Mouse (Mus musculus): ENCODE data around the gene Fnip1. TPM values are rescaled to one million over a fixed set of nuclear protein-coding genes. Genes with fewer than 3 reads are reported as not detected.

Gene Fnip1
- polyA plus RNA-seq, 1 experiment from 2014 or later = 12.9 TPM

DNA sequence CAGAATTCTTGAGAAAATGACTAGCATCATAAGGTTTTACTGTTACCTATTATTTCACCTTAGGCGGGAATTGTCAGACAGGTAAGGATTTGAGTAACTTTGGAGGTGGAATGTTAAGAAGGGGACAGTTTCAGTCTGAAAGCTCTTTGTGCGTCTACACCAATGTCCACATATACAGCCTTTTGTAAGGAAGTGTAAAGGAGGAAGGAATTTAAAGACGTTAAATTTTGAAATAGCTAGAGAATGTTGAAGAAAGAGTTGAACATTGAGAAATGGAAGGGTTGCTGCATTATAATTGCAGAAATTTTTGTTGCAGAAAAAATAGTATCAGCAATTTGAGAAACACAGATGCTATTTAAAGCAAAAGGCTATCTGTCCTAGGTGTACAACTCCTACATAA lies 48.0 kb downstream of the Fnip1 start:
- no peak for DNase-seq (ENCODE audit: low spot score)
- Histone ChIP-seq H3K4me2 (ENCODE audit: low read depth) (no peak overlapping the region), H3K36me3 (ENCODE audit: control insufficient read depth, insufficient read depth, low read length) (no peaks in the 10 kb centered on the region), H3K27me3 (ENCODE audit: control insufficient read depth, insufficient read depth, low read length) (no peaks in the 10 kb centered on the region), H3K9ac (ENCODE audit: low read length) (no peak overlapping the region), H3K4me1 (ENCODE audit: control insufficient read depth, insufficient read depth, low read length) (no peaks in the 10 kb centered on the region), H3K27ac (ENCODE audit: low read depth, low read length) (no peak overlapping the region), H3K9me3 (ENCODE audit: control insufficient read depth, low read length) (no peaks in the 10 kb centered on the region), H3K4me3 (ENCODE audit: low read depth, low read length) (no peak overlapping the region)
- 89% methylated on average over 3 of the region's 3 CpGs for WGBS
- ATAC-seq (ENCODE audit: insufficient read depth, low FRiP score, low TSS enrichment) = no peak

DNA sequence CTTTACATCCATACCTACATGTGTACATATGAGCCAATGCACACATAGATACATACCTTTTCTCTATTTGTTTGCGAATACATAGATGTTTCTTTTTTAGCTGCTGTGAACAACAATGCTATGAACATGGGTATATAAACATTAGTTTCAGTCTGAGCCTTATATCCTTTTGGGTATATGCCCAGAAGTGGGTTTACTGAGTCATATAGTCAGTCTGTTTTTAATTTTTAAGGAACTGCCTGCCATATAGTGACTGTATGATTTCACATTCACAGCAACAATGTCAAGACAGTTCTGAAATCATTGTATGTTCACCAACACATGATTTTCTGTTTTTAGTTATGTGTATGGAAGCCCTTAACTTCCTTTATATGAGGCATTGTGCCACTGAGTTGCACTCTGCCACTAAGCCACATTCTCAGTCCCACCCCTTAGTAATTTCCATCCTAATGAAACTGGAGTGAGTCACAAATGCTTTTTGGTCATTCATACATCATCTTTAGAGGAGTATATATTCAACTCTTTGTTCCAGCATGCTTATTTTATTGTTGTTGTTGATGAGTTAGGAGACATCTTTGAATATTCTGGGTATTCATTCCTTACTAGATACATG lies 54.1 kb downstream of the Fnip1 start:
- Histone ChIP-seq H3K27ac (ENCODE audit: low read depth, low read length) (no peak overlapping the region), H3K9ac (ENCODE audit: low read length) (no peak overlapping the region), H3K4me3 (ENCODE audit: low read depth, low read length) (no peak overlapping the region), H3K4me1 (ENCODE audit: control insufficient read depth, insufficient read depth, low read length) (no peaks in the 10 kb centered on the region), H3K4me2 (ENCODE audit: low read depth) (no peak overlapping the region), H3K9me3 (ENCODE audit: control insufficient read depth, low read length) (no peaks in the 10 kb centered on the region), H3K36me3 (ENCODE audit: control insufficient read depth, insufficient read depth, low read length) (no peaks in the 10 kb centered on the region), H3K27me3 (ENCODE audit: control insufficient read depth, insufficient read depth, low read length) (no peaks in the 10 kb centered on the region)
- ATAC-seq (ENCODE audit: insufficient read depth, low FRiP score, low TSS enrichment) (no peak), DNase-seq (ENCODE audit: low spot score) (no peak)
- WGBS = 97% methylated on average over 1 of the region's 1 CpGs

DNA sequence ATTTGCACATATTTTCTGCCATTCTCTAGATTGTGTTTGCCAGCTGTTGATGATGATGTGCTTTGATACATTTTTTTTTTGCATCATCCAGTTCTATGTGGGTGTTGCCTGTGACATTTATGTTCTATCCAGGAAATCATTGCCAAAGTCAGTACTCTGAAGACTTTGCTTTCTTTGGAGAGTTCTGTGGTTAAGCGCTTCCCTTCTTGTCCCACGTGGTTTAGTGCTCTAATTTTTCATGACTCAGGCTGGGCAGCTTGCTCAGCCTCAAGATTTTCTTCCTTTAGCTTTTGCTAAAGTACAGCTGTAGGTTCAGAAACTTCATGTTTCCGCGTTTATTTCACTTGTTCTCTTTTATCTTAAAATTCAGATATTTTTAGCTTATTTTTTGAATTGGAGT lies 54.6 kb downstream of the Fnip1 start:
- no peaks in the 10 kb centered on the region for H3K27me3 ChIP-seq (ENCODE audit: control insufficient read depth, insufficient read depth, low read length)
- no peak overlapping the region for H3K4me2 ChIP-seq (ENCODE audit: low read depth)
- ATAC-seq (ENCODE audit: insufficient read depth, low FRiP score, low TSS enrichment) (no peak), DNase-seq (ENCODE audit: low spot score) (no peak)
- H3K4me1 ChIP-seq (ENCODE audit: control insufficient read depth, insufficient read depth, low read length) = no peaks in the 10 kb centered on the region
- no peak overlapping the region for H3K9ac ChIP-seq (ENCODE audit: low read length)
- H3K4me3 ChIP-seq (ENCODE audit: low read depth, low read length) = no peak overlapping the region
- 93% methylated on average over 4 of the region's 4 CpGs for WGBS
- no peak overlapping the region for H3K27ac ChIP-seq (ENCODE audit: low read depth, low read length)
- H3K9me3 ChIP-seq (ENCODE audit: control insufficient read depth, low read length) = no peaks in the 10 kb centered on the region
- H3K36me3 ChIP-seq (ENCODE audit: control insufficient read depth, insufficient read depth, low read length) = no peaks in the 10 kb centered on the region

DNA sequence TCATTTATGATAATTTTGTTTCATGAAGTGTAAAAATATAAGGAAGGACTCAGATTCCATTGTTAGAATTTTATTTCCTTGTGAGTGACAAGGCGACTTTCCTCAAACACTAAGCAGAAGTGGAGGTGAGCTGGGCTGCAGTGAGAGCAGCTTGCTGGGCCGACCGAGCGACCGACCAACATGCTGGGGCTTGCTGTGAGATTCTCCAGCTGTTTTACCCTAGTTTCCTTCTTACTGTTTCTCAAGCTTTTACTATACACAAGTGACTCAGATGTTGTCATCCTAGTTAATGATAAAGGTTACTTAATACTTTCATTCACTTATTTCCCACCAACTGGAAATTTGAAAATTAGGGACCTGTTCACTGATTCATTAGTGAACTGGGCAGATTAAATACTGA lies 61.8 kb downstream of the Fnip1 start:
- H3K4me1 ChIP-seq (ENCODE audit: control insufficient read depth, insufficient read depth, low read length) = no peaks in the 10 kb centered on the region
- no peak overlapping the region for H3K4me3 ChIP-seq (ENCODE audit: low read depth, low read length)
- ATAC-seq (ENCODE audit: insufficient read depth, low FRiP score, low TSS enrichment) (no peak), DNase-seq (ENCODE audit: low spot score) (no peak)
- peaks cover 2% of the 10 kb centered on the region; the same call in 1 of the 2 replicates for H3K36me3 ChIP-seq (ENCODE audit: control insufficient read depth, insufficient read depth, low read length)
- H3K27ac ChIP-seq (ENCODE audit: low read depth, low read length) = no peak overlapping the region
- no peaks in the 10 kb centered on the region for H3K9me3 ChIP-seq (ENCODE audit: control insufficient read depth, low read length)
- WGBS = 89% methylated on average over 5 of the region's 5 CpGs
- H3K27me3 ChIP-seq (ENCODE audit: control insufficient read depth, insufficient read depth, low read length) = no peaks in the 10 kb centered on the region
- H3K4me2 ChIP-seq (ENCODE audit: low read depth) = no peak overlapping the region
- no peak overlapping the region for H3K9ac ChIP-seq (ENCODE audit: low read length)

DNA sequence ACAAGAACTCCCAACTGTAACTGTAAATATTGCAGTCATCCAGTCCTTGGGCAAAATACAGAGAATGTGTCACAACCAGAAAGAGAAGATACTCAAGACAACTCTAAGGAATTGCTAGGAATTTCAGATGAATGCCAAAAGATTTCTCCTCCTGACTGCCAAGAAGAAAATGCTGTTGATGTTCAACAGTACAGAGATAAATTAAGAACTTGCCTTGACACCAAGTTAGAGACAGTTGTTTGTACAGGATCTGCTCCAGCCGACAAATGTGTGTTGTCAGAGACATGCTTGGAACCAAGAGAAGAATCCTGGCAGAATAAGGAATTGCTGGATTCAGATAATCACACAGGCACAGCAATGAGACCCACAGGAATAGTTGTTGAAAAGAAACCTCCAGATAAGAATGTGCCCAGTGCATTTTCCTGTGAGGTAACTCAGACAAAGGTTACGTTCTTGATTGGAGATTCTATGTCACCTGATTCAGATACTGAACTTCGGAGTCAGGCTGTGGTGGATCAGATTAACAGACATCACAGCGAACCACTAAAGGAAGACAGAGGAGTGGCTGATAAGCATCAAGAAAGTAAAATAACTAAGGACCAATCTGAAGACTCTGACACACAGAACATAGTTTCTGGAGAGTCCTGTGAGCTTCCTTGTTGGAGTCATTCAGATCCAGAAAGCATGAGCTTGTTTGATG lies 64.7 kb downstream of the Fnip1 start:
- no peak for ATAC-seq (ENCODE audit: insufficient read depth, low FRiP score, low TSS enrichment)
- 93% methylated on average over 4 of the region's 4 CpGs for WGBS
- Histone ChIP-seq H3K27me3 (ENCODE audit: control insufficient read depth, insufficient read depth, low read length) (no peaks in the 10 kb centered on the region), H3K4me3 (ENCODE audit: low read depth, low read length) (no peak overlapping the region), H3K27ac (ENCODE audit: low read depth, low read length) (no peak overlapping the region), H3K4me2 (ENCODE audit: low read depth) (no peak overlapping the region), H3K4me1 (ENCODE audit: control insufficient read depth, insufficient read depth, low read length) (no peaks in the 10 kb centered on the region), H3K36me3 (ENCODE audit: control insufficient read depth, insufficient read depth, low read length) (peaks cover 2% of the 10 kb centered on the region; the same call in 1 of the 2 replicates), H3K9me3 (ENCODE audit: control insufficient read depth, low read length) (no peaks in the 10 kb centered on the region), H3K9ac (ENCODE audit: low read length) (no peak overlapping the region)
- no peak for DNase-seq (ENCODE audit: low spot score)

DNA sequence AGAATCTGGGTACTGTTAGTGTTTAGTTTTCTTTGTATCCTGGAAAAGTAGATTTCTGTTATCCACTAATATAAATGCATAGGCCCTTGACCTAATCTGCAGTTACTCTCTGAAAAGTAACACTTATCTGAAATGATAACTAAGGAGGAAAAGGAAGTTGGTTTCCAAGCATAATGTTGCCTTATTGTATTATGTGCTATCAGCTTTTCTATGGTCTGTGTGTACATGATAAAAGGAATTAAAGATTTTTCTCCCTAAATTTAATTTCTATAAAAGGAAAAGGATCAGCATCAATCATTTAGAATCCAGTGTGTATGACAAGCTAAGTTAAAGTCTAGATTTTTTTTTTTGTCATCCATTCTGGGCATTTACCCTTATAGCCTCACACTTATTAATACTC lies 75.6 kb downstream of the Fnip1 start:
- no peak for ATAC-seq (ENCODE audit: insufficient read depth, low FRiP score, low TSS enrichment)

DNA sequence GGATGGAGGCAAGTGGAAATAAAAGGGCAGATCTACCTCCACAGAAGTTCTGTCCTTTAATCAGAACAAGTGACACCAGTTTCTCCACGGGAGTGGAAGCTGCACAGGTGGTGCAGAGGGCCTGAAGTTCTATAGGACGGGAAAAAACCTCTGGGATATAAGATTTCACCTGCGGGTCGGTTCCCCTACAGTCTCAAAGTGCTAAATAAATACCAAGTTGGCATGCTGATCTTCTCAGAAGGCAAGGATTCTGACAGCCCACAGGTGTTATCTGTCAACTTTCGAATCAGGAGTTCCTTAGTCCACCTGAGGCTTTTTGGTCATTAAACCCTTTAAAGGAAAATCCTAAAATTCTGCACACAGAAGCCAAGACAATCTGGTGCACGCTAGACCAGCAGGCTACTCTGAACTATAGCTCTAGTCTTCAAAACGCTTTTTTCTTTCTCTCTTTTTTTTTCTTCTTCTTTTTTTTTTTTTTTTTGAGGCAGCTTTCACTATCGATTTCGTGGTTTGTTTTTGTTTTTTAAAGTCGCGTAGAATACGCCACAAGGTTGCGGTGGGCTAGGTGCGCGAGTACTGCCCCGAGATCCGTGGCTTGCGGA lies 84.0 kb downstream of the Fnip1 start:
- DNase-seq (ENCODE audit: low spot score) (peak; percentile 11), ATAC-seq (ENCODE audit: insufficient read depth, low FRiP score, low TSS enrichment) (no peak)
- peak overlapping the region; percentile 91 for H3K4me3 ChIP-seq (ENCODE audit: low read depth, low read length)
- no peaks in the 10 kb centered on the region for H3K36me3 ChIP-seq (ENCODE audit: control insufficient read depth, insufficient read depth, low read length)
- H3K4me1 ChIP-seq (ENCODE audit: control insufficient read depth, insufficient read depth, low read length) = peaks cover 9% of the 10 kb centered on the region; the same call in 1 of the 2 replicates
- H3K27me3 ChIP-seq (ENCODE audit: control insufficient read depth, insufficient read depth, low read length) = no peaks in the 10 kb centered on the region
- peak overlapping the region; percentile 78 for H3K27ac ChIP-seq (ENCODE audit: low read depth, low read length)
- 2% methylated on average over 18 of the region's 18 CpGs for WGBS
- peak overlapping the region; percentile 59 for H3K9ac ChIP-seq (ENCODE audit: low read length)
- H3K9me3 ChIP-seq (ENCODE audit: control insufficient read depth, low read length) = no peaks in the 10 kb centered on the region
- H3K4me2 ChIP-seq (ENCODE audit: low read depth) = peak overlapping the region; percentile 43

More for the DNA sequence above, 75.6 kb downstream of the Fnip1 start:
- H3K27ac ChIP-seq (ENCODE audit: low read depth, low read length) = no peak overlapping the region
- H3K36me3 ChIP-seq (ENCODE audit: control insufficient read depth, insufficient read depth, low read length) = peaks cover 2% of the 10 kb centered on the region; the same call in 1 of the 2 replicates
- no peaks in the 10 kb centered on the region for H3K27me3 ChIP-seq (ENCODE audit: control insufficient read depth, insufficient read depth, low read length)
- no peak overlapping the region for H3K4me2 ChIP-seq (ENCODE audit: low read depth)
- no peak overlapping the region for H3K4me3 ChIP-seq (ENCODE audit: low read depth, low read length)
- DNase-seq (ENCODE audit: low spot score) = no peak
- no peaks in the 10 kb centered on the region for H3K4me1 ChIP-seq (ENCODE audit: control insufficient read depth, insufficient read depth, low read length)
- H3K9me3 ChIP-seq (ENCODE audit: control insufficient read depth, low read length) = no peaks in the 10 kb centered on the region
- no peak overlapping the region for H3K9ac ChIP-seq (ENCODE audit: low read length)

DNA sequence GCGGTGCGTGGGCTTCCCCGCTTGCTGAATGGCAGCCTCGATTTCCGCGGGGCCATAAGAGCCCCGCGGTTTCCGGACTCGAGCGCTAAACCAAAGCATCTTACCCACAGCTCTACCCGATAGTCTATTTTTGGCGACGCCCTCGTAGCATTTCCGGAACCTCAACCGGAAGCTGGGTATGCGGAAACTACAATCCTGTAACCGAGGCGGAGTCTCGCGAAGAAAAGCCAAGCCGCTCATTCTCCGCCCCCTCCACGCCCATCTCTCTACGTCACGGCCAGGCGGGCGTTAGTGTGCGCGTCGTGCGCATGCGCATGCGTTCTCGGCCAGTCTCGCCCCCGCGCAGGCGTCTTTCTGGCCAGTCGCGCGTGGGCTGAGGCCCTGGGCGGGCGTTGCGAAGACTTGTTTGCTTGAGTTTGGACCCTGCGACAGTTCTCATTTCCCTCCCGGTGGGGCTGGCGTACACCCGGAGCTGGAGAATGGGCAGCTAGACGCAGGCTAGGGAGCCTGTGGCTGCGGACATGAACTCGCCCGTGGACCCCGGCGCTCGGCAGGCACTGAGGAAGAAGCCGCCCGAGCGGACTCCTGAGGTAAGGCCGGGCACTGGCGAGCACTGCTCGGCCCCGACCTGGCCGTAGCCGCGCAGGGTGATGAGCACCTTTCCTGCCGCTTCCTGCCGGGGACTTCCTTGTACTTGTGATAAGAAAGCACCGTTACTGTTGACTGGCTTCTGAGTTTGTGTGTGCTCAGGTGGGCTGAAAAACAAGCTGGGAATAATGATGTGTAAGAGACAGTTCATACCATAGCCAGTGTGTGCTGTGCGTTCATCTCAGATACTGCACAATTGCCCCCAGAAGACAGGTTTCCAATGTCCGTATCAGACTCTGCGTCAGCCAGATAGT lies 84.8 kb downstream of the Fnip1 start, which contains the start of gene Rapgef6:
Gene Rapgef6, plus strand, starts transcription at position 319 of the 902 bp plus-strand sequence.
- no peaks in the 10 kb centered on the region for H3K36me3 ChIP-seq (ENCODE audit: control insufficient read depth, insufficient read depth, low read length)
- no peaks in the 10 kb centered on the region for H3K27me3 ChIP-seq (ENCODE audit: control insufficient read depth, insufficient read depth, low read length)
- WGBS = under 1% methylated on average over 73 of the region's 73 CpGs
- peak within 1 kb of the TSS; percentile 91 for H3K4me3 ChIP-seq (ENCODE audit: low read depth, low read length)
- peak; percentile 100 for DNase-seq (ENCODE audit: low spot score)
- H3K9ac ChIP-seq (ENCODE audit: low read length) = peak within 1 kb of the TSS; percentile 91
- H3K27ac ChIP-seq (ENCODE audit: low read depth, low read length) = peak within 1 kb of the TSS; percentile 86
- H3K4me1 ChIP-seq (ENCODE audit: control insufficient read depth, insufficient read depth, low read length) = peaks cover 9% of the 10 kb centered on the region; the same call in 1 of the 2 replicates
- H3K4me2 ChIP-seq (ENCODE audit: low read depth) = peak within 1 kb of the TSS; percentile 62
- H3K9me3 ChIP-seq (ENCODE audit: control insufficient read depth, low read length) = no peaks in the 10 kb centered on the region
- peak; percentile 93 for ATAC-seq (ENCODE audit: insufficient read depth, low FRiP score, low TSS enrichment)
